Mouse (Mus musculus) ovary, postnatal 14 days (tissue): ENCODE results near the gene Dmrt3.

Experiments
- DNase-seq: peaks from one replicate; pipeline ENCODE4 v3.0.0; 2022; ENCODE audit warnings: low spot score

Dmrt3 gene

GRCm38 (mm10) chr19:25622291-25623251, 12.5 kb downstream of the Dmrt3 start:
- DNase-seq, result peak; percentile 67

GRCm38 (mm10) chr19:25628490-25628889, 18.4 kb downstream of the Dmrt3 start:
- DNase-seq, result peak; percentile 53

DNA sequence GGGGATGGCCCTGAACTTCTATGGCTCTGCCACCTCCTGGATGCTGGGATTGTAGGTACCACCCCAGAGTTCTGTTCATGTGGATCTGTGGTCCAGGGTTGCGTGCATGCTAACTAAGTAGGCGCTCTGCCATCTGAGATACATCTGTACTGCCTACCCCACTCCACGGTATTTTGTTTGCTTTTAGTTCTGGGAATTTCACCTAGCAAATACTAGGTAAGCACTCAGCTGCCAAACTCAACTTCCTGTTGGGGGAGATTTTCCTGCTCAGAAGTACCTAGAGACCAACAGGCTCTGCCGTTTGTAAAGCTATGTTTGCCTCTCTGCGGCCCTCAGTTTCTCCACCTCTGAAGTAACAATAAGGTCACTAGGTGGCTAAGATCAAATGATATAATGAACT, 25.0 kb downstream of the Dmrt3 start:
- DNase-seq, result no peak

DNA sequence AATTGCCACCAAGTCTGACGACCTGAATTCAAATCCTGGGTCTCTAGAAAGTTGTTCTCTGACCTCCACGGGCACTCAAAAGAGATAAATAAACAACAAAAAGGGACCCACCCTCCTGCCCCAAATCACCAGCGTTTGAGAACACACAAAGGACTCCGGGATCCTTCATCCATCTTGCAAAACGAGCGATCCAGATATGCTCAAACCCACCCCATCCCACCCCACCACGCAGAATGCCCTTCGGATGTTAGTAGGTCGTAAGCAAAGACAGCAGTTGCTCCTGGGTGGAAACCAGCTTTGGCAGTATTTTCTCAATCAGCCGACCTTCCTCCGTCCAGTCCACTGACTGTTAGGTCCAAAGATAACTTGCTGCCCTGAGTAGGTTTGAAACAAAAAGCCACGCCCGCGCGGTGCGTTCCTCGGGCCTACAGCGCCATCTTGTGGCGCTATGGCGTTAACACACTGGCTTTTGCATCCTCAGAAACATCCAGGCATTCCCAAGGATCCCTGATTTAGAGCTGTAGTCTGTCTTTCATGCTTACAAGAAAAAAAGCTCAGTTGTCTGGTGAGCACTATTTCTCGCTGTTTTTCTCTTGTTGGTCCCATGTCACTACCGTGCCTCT, 25.6 kb downstream of the Dmrt3 start:
- DNase-seq, result peak; percentile 63

GRCm38 (mm10) chr19:25638766-25639361, 28.8 kb downstream of the Dmrt3 start:
- DNase-seq, result no peak

DNA sequence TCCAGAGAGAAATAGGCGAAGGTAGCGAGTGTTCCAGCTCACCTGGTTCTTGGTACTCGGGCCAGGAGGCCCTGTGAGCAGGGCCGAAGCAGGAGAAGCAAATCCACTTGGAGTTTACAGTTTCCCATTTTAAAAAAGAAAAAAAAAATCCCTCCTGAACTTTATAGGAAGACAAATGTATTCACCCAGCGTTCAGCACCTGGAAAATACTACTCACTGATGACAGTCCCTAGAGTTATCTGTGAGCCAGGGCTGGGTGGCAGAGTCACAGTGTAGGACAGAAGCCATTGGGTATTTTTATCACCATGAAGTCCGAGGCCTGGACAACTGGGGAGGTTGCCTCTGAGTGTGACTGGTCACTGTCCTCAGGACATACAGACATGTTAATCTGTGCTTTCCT, 31.7 kb downstream of the Dmrt3 start:
- DNase-seq, result no peak

- no peak for DNase-seq
Observed at GRCm38 (mm10) chr19:25647136-25647535, 37.0 kb downstream of the Dmrt3 start.

DNA sequence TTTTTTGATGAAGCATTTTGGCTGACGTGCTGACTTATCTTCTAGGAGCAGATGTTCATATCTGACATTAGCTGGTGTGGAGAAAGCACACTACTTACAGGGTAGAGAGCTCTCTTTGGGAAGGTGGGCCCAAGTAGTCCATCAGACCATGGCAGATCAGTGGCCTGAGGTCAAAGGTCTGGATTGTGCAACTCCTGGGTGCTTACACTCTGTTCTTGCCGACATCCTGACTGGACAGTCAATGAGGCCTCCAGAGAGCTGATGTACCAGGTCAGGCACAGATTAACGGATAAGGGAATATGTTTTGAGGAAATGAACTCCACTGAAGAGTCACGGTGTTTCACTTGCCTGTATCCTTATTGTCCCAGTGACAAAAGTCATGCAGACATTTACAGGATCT, 38.6 kb downstream of the Dmrt3 start:
- no peak for DNase-seq

DNA sequence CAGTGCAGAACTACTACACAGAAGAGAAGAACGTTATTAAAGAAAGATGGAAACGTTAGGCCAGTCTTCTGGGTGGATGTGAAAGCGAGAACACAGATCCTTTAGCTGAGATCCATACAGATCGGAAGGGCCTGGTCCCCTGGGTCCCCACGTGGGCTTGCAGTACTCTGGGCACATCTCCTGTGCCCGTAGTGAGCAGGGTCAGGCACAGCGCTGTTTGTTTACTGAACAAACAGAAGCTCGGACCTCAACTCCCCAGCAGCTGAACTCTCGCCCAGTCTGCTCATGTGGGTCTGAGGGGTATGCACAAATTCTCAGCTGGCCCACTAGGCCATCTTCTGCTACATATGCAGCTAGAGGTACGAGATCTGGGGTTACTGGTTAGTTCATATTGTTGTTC, 40.4 kb downstream of the Dmrt3 start:
- no peak for DNase-seq

GRCm38 (mm10) chr19:25652560-25652959, 42.5 kb downstream of the Dmrt3 start:
- no peak for DNase-seq

GRCm38 (mm10) chr19:25654034-25654749, 44.1 kb downstream of the Dmrt3 start:
- no peak for DNase-seq

GRCm38 (mm10) chr19:25665486-25666339, 55.6 kb downstream of the Dmrt3 start:
- no peak for DNase-seq

DNA sequence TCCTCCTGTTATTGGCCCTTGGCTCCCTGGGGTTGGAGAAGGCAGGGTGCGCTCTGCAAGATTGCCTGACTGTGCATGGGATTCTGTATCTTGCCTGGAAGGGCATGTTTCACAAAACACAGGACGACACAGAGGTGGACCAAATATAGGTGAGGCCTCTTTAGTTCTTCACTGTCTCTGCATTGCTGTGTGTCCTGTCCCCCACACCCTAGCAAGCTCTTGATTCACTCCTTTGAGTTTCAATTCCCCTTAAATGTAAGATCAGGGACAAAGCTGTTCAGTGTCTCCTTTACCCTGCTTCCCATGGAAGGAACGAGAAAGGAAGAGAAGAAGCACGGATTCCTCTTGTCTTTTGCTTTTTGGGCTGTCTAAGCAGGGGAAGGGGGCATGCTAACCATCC, 57.7 kb downstream of the Dmrt3 start:
- no peak for DNase-seq

GRCm38 (mm10) chr19:25669593-25670248, 59.6 kb downstream of the Dmrt3 start:
- DNase-seq, result no peak

DNA sequence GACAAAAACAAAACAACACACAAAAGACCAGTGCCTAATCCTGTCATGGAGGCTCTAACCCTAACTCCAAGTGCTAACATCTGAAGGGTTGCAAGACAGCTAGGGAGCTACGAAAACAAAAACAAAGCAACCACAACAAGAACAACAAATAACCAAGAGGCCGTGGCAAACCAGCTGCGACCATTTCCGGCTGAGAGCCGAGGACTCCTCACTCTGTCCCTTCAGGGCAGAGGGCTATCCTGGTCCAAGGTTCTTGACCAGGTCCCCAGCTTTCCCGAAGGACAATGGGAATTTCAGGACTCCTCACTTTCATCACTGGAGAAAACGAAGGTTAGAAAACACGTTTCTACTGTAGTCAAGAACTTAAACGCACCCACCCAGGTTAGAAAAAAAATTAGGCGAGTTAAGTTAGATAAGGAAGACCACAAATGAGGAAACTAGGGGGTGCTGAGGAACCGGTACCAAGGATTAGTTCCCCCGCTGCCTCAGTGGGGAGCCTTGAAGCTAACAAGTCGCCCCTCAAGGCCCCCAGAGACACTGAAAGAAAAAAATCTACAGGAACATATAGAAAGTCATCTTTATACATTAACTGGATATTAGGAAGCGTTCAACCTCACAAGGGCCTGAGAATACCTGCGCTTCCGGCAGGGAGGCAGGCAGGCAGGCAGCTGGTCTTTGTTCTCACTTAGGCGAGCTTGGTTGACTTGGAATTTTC, 60.6 kb downstream of the Dmrt3 start:
- DNase-seq, result no peak

GRCm38 (mm10) chr19:25671681-25672080, 61.6 kb downstream of the Dmrt3 start:
- DNase-seq, result no peak

DNA sequence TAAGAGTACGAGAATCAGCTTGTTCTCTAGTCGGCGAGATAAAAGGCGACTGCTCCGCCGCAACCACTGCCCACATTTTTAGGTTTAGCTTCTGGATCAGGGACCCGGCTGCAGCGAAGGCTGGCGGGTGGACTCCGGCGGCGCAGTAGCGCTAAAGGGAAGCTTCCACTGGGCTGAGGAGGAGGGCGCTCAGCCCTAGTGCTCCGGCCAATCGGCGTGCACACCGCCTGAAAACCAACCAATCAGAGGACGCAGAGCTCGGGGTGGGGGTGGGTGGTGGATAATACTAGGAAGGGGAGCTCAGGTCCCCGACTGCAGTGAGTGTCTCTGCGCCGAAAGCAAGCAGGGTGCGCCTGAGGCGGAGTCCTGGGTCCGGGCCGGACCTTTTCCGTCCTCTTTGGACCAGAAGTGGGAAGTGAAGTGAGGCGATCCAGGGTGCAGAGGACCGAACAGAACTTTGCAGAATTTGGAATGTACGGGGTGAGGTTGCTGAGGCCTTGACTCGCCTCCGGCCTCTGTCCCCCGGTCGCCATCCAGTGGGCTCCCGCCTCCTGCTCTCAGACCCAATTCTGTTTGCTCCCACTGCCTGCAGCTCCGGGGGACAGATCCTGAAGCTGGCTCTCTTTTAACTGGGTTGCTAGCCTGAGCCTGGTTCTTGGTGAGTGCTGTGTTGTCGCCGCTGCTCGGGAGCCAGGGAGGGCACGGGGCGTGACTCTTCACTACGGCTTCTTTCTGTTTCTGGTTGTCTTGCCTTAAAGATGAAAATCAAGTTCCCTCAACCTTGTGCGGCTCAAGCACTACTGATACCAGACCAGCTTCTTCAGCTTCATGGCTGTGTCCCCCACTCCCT, 62.2 kb downstream of the Dmrt3 start, which contains the start of gene Dmrt2:
Dmrt2 (plus strand) TSS at position 311 of the 850 bp plus-strand sequence.
- DNase-seq, result peak; percentile 42
